Mouse (Mus musculus) liver, postnatal 0 days (tissue): ENCODE measurements at regions not wholly inside any gene's neighbourhood (a gene's known extent, or its start where the extent isn't known, plus 50 kb on each side); places are given as distances from the start of the nearest gene placed in this dataset.

Experiments used
- ATAC-seq: fragments of 200-750 bp; cut with Nextera tagmentation; 2 replicates; pipeline ENCODE4 v1.8.0; 2017; ENCODE audit warnings: mild to moderate bottlenecking, moderate library complexity
- DNase-seq: peaks from one replicate; pipeline ENCODE4 v3.0.0-alpha.2; 2016
- H3K27ac ChIP-seq: fragments of 300-500 bp; sonication (generic); 2 replicates; pipeline ENCODE4 v1.5.1; 2014; ENCODE audit warnings: antibody characterized with exemption, moderate library complexity, mild to moderate bottlenecking, low read depth
- H3K27me3 ChIP-seq: fragments of 300-500 bp; sonication (generic); 2 replicates; pipeline ENCODE4 v1.6.1; 2014; ENCODE audit warnings: low read length, control low read depth, mixed read lengths; ENCODE audit not compliant: insufficient read depth
- H3K36me3 ChIP-seq: fragments of 300-500 bp; sonication (generic); replicated peaks from 2 replicates; pipeline ENCODE4 v1.6.1; 2014; ENCODE audit warnings: mild to moderate bottlenecking, control low read depth, low read length, moderate library complexity, mixed read lengths; ENCODE audit not compliant: insufficient read depth
- H3K4me1 ChIP-seq: fragments of 300-500 bp; sonication (generic); 2 replicates; pipeline ENCODE4 v1.6.1; 2014; ENCODE audit warnings: antibody characterized with exemption, mild to moderate bottlenecking, control low read depth; ENCODE audit not compliant: insufficient read depth
- H3K4me2 ChIP-seq: fragments of 300-500 bp; sonication (generic); 2 replicates; pipeline ENCODE4 v1.6.1; 2014; ENCODE audit warnings: low read depth, mild to moderate bottlenecking, low read length, moderate library complexity, mixed read lengths
- H3K4me3 ChIP-seq: fragments of 300-500 bp; sonication (generic); 2 replicates; pipeline ENCODE4 v1.5.1; 2014; ENCODE audit warnings: low read depth, low read length
- H3K9ac ChIP-seq: fragments of 300-500 bp; sonication (generic); replicated peaks from 2 replicates; pipeline ENCODE4 v1.6.1; 2014; ENCODE audit warnings: mild to moderate bottlenecking, moderate library complexity
- H3K9me3 ChIP-seq: fragments of 300-500 bp; sonication (generic); 2 replicates; pipeline ENCODE4 v1.6.1; 2016; ENCODE audit warnings: mild to moderate bottlenecking, control low read depth, low read length, mixed read lengths
- CTCF ChIP-seq: sonication (generic); IDR thresholded peaks from 2 replicates; pipeline ENCODE4 v1.5.1; 2016; ENCODE audit warnings: antibody characterized with exemption, low read depth
- EP300 ChIP-seq: IDR thresholded peaks from 2 replicates; pipeline ENCODE4 v1.6.1; 2016; ENCODE audit warnings: antibody characterized with exemption, low read depth, mild to moderate bottlenecking
- WGBS: fragments of 180-500 bp; shearing (Covaris S2); extraction: QIAGEN DNeasy Blood & Tissue Kit; methylation state at CpG from one replicate; pipeline ENCODE4 v1.1.7; 2014; ENCODE audit not compliant: insufficient replicate concordance; 5-methylcytosine and 5-hydroxymethylcytosine counted together

- 73% methylated on average over 8 of the region's 8 CpGs for WGBS
- Histone ChIP-seq H3K27me3 (no peaks in the 10 kb centered on the region), H3K9ac (no peak overlapping the region), H3K36me3 (no peaks in the 10 kb centered on the region), H3K4me3 (no peak overlapping the region), H3K4me1 (no peaks in the 10 kb centered on the region), H3K27ac (no peak overlapping the region), H3K9me3 (no peaks in the 10 kb centered on the region), H3K4me2 (no peak overlapping the region)
- DNase-seq, result no peak
- no peak for TF ChIP-seq EP300
- no peak for TF ChIP-seq CTCF
- no peak for ATAC-seq
Observed at GRCm38 (mm10) chr1:72108678-72109077, 103.4 kb downstream of the Mreg start.

DNA sequence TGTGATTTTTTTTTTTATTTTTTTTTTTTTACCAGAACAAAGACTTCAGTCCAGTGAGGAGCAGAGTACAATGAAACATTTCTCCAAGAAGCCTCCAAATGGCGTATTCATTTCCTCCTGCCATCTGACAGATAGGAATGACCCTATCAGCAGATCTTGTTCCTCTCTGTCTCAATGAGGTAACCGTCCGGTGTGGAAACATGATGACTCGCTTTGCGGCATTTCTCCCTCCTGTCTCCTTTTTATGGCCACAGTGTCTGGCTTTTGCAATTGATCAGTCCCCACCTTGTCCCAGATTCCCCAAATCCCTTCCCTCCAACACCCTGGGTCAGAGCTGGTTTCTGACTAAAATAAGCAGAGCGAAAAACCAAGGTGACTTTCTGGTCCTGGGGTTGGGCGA, 105.0 kb downstream of the Mreg start:
- no peaks in the 10 kb centered on the region for H3K9me3 ChIP-seq
- H3K4me1 ChIP-seq, result no peaks in the 10 kb centered on the region
- no peaks in the 10 kb centered on the region for H3K36me3 ChIP-seq
- H3K4me2 ChIP-seq, result no peak overlapping the region
- no peaks in the 10 kb centered on the region for H3K27me3 ChIP-seq
- H3K4me3 ChIP-seq, result no peak overlapping the region
- H3K9ac ChIP-seq, result no peak overlapping the region
- peak; percentile 30 for DNase-seq
- no peak for TF ChIP-seq CTCF
- TF ChIP-seq EP300, result no peak
- 59% methylated on average over 7 of the region's 7 CpGs for WGBS
- ATAC-seq, result peak; percentile 67
- no peak overlapping the region for H3K27ac ChIP-seq

GRCm38 (mm10) chr1:72106655-72107054, 105.5 kb downstream of the Mreg start:
- Histone ChIP-seq H3K4me3 (no peak overlapping the region), H3K9me3 (no peaks in the 10 kb centered on the region), H3K4me2 (no peak overlapping the region), H3K9ac (no peak overlapping the region), H3K36me3 (no peaks in the 10 kb centered on the region), H3K27ac (peak overlapping the region; percentile 39; the same call in 1 of the 2 replicates), H3K4me1 (no peaks in the 10 kb centered on the region), H3K27me3 (no peaks in the 10 kb centered on the region)
- peak; percentile 64 for ATAC-seq
- DNase-seq, result no peak
- WGBS, result 57% methylated on average over 4 of the region's 4 CpGs
- no peak for TF ChIP-seq EP300

DNA sequence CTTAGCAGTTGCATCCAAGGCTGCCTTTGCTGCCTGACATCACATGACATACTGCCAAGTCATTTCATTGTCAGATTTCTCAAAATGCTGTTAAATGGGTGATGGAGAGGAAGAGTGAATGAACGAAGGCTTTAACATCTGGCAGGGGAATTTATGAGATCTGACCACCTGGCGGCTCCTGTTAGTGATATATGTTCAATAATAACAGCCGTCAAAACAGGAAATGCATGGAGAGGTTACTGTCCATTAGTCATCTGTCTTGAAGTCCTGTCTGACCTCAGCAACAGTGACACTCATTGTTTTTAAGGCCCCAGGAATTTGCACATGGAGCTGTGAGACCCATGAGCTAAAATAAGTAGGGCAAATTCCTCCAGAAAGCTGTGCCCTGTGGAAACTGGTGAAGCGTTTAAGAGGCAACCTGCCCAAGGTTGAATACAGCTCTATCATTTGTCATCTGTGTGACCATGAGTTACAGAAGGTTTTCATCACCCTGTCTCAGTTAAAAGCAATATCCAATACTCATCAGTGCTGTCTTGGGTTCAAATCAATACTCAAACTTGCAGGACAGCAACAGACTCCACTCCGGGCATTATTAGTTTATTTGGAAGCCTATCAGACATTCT, 106.6 kb downstream of the Mreg start:
- H3K27ac ChIP-seq, result no peak overlapping the region
- WGBS, result 69% methylated on average over 5 of the region's 5 CpGs
- H3K9me3 ChIP-seq, result no peaks in the 10 kb centered on the region
- no peaks in the 10 kb centered on the region for H3K27me3 ChIP-seq
- no peak for ATAC-seq
- H3K4me2 ChIP-seq, result no peak overlapping the region
- TF ChIP-seq CTCF (no peak), EP300 (no peak)
- no peak overlapping the region for H3K9ac ChIP-seq
- H3K36me3 ChIP-seq, result no peaks in the 10 kb centered on the region
- no peak for DNase-seq
- H3K4me3 ChIP-seq, result no peak overlapping the region
- no peaks in the 10 kb centered on the region for H3K4me1 ChIP-seq

DNA sequence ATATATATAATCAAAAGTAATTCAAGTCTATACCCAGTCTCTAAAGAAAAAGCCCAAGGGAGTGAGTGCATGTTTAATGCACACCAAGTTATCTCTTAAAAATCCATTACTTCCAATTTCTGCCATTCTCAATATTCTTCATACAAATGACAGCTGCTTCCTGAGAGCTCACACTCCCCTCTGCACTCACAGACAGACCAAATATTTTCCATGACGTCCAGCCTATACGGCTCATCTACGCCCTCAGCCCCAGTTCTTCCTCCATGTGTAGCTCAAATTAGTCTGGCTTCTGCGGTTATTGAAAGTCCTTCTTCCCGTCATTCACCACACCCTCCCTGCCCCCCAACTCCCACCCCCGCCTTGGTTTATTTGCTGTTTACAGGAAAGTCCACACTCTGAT, 108.1 kb downstream of the Mreg start:
- ATAC-seq (no peak), DNase-seq (no peak)
- H3K4me3 ChIP-seq, result no peak overlapping the region
- no peaks in the 10 kb centered on the region for H3K27me3 ChIP-seq
- no peaks in the 10 kb centered on the region for H3K9me3 ChIP-seq
- 32% methylated on average over 6 of the region's 6 CpGs for WGBS
- no peak for TF ChIP-seq CTCF
- no peak for TF ChIP-seq EP300
- no peak overlapping the region for H3K27ac ChIP-seq
- no peaks in the 10 kb centered on the region for H3K36me3 ChIP-seq
- H3K9ac ChIP-seq, result no peak overlapping the region
- no peaks in the 10 kb centered on the region for H3K4me1 ChIP-seq
- H3K4me2 ChIP-seq, result no peak overlapping the region

DNA sequence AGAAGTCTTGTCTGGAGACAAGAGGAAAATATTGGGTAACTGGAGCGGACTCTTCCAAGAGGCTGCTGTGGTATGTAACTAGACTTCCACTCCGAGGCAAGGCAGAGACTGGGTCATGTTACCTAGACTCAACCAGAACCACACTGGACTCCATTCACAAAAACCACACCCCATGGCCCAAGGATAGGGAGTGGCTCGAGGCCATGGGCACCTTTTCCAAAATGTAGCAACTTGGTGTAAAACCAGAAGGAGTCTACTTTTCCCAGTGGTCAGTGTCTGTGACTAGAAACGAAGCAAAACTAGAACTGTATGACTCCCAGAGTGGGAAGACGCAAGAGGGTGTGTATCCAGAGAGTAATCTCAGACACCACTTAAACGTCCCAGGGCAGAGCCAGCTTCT, 108.7 kb downstream of the Mreg start:
- TF ChIP-seq EP300 (no peak), CTCF (no peak)
- H3K9me3 ChIP-seq, result no peaks in the 10 kb centered on the region
- no peaks in the 10 kb centered on the region for H3K27me3 ChIP-seq
- WGBS, result 79% methylated on average over 6 of the region's 6 CpGs
- no peak for DNase-seq
- no peak for ATAC-seq
- no peak overlapping the region for H3K4me3 ChIP-seq
- no peaks in the 10 kb centered on the region for H3K36me3 ChIP-seq
- H3K4me1 ChIP-seq, result no peaks in the 10 kb centered on the region
- H3K4me2 ChIP-seq, result no peak overlapping the region
- H3K9ac ChIP-seq, result no peak overlapping the region
- no peak overlapping the region for H3K27ac ChIP-seq

DNA sequence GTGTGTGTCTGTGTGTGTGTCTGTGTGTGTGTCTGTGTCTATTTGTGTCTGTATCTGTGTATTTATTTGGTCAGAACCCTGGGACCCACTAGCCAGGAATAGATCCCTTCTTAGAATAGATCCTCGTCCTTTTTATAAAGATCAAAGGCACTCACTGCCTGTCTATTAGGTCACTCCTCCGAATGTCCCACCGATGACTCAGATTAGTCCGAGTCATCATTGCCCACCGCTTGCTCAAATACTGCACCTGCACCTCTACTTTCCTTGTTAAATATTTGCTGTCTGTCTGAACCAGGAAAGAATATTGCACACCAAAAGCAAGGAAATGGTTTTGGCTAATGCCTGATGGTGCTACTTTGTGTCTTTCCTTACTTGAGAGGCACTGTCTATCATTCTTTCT, 112.7 kb downstream of the Mreg start:
- DNase-seq, result no peak
- H3K4me1 ChIP-seq, result no peaks in the 10 kb centered on the region

More for the DNA sequence above, 112.7 kb downstream of the Mreg start:
- ATAC-seq, result peak; percentile 62; the same call in 1 of the 2 replicates
- Histone ChIP-seq H3K4me2 (no peak overlapping the region), H3K36me3 (no peaks in the 10 kb centered on the region), H3K9me3 (no peaks in the 10 kb centered on the region), H3K27me3 (no peaks in the 10 kb centered on the region), H3K4me3 (no peak overlapping the region), H3K27ac (no peak overlapping the region), H3K9ac (no peak overlapping the region)
- TF ChIP-seq CTCF (no peak), EP300 (no peak)
- WGBS, result 52% methylated on average over 5 of the region's 5 CpGs
